Mouse (Mus musculus) forebrain, postnatal 0 days (tissue): Measurements from ENCODE around the gene Tmem230. TPM values are rescaled to one million over a fixed set of nuclear protein-coding genes. Genes with fewer than 3 reads are reported as not detected.

ENCODE experiments used
- ATAC-seq: fragments of 200-750 bp; cut with Nextera tagmentation; 2 replicates; pipeline ENCODE4 v1.8.0; 2017; ENCODE audit warnings: mild to moderate bottlenecking, moderate library complexity
- DNase-seq: peaks from one replicate; pipeline ENCODE4 v3.0.0-alpha.2; 2015
- H3K27ac ChIP-seq: fragments of 300-500 bp; sonication (generic); 2 replicates; pipeline ENCODE4 v1.5.1; 2014; ENCODE audit warnings: low read depth, mild to moderate bottlenecking, antibody characterized with exemption, low read length, moderate library complexity, mixed read lengths
- H3K27me3 ChIP-seq: fragments of 300-500 bp; sonication (generic); 2 replicates; pipeline ENCODE4 v1.6.1; 2014; ENCODE audit warnings: mild to moderate bottlenecking, low read length, mixed read lengths; ENCODE audit not compliant: insufficient read depth
- H3K36me3 ChIP-seq: fragments of 300-500 bp; sonication (generic); 2 replicates; pipeline ENCODE4 v1.6.1; 2014; ENCODE audit warnings: mild to moderate bottlenecking, moderate library complexity; ENCODE audit not compliant: insufficient read depth
- H3K4me1 ChIP-seq: fragments of 300-500 bp; sonication (generic); 2 replicates; pipeline ENCODE4 v1.6.1; 2014; ENCODE audit warnings: antibody characterized with exemption; ENCODE audit not compliant: insufficient read depth
- H3K4me2 ChIP-seq: fragments of 300-500 bp; sonication (generic); 2 replicates; pipeline ENCODE4 v1.6.1; 2014; ENCODE audit warnings: low read depth, mild to moderate bottlenecking, moderate library complexity
- H3K4me3 ChIP-seq: fragments of 300-500 bp; sonication (generic); 2 replicates; pipeline ENCODE4 v1.5.1; 2014; ENCODE audit warnings: low read depth, low read length, mixed read lengths
- H3K9ac ChIP-seq: fragments of 300-500 bp; sonication (generic); 2 replicates; pipeline ENCODE4 v1.6.1; 2014; ENCODE audit warnings: mild to moderate bottlenecking
- H3K9me3 ChIP-seq: fragments of 300-500 bp; sonication (generic); 2 replicates; pipeline ENCODE4 v1.6.1; 2016; ENCODE audit warnings: low read length
- CTCF ChIP-seq: sonication (generic); IDR thresholded peaks from 2 replicates; pipeline ENCODE4 v1.5.1; 2016; ENCODE audit warnings: antibody characterized with exemption, control low read depth, low read depth
- WGBS: fragments of 180-500 bp; shearing (Covaris S2); extraction: QIAGEN DNeasy Blood & Tissue Kit; methylation state at CpG from one replicate; pipeline ENCODE4 v1.1.7; 2014; 5-methylcytosine and 5-hydroxymethylcytosine counted together
- polyA plus RNA-seq: library from polyadenylated mRNA; unstranded; fragments of >200 nt; fragmentation: Nextera tagmentation; extraction: Ambion mirVana; gene quantifications from 2 replicates; pipeline ENCODE4 v1.2.1, GENCODE M21; 2015
- total RNA-seq: library from RNA; depleted of rRNA; stranded (reverse); fragments of >200 nt; gene quantifications from 2 replicates; pipeline ENCODE4 v1.2.3, GENCODE M21; 2014

Gene Tmem230
- total and polyA plus RNA-seq, 2 experiments from 2014 or later = 47.0 to 47.1 TPM

DNA sequence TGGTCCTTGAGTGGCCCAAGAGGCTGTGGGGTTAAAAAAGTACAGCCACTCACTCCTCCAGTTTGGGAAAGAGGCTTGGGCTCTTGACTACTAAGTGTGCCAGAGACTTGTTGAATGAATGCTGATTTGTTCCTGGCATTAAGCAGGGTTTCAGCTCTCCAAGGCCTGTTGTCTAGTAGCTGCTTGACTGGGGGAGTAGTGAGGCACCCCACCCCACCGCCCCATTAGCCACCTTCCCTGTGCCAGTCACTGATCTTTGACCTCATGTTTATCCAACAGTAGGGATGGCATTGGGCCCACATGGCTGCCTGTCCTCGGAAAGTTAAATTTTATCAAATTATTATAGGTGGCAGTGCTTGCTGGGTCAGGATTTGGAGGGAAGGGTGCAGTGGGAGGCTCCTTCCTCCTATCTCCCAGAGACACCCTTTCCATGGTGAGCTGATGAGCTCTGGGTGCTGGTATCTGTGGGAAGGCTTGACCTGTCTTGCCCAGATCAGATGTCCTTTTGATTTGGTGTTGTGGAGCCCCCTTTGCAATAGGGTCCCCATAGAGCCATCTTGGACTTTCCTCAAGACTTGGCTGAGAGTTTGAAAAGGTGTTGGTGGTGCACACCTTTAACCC is 22.8 kb upstream of the Tmem230 start:
- WGBS = 80% methylated on average over 2 of the region's 2 CpGs
- Histone ChIP-seq H3K9me3 (no peaks in the 10 kb centered on the region), H3K4me1 (no peaks in the 10 kb centered on the region), H3K36me3 (no peaks in the 10 kb centered on the region), H3K27me3 (no peaks in the 10 kb centered on the region), H3K4me2 (no peak overlapping the region), H3K4me3 (no peak overlapping the region), H3K27ac (no peak overlapping the region), H3K9ac (no peak overlapping the region)
- ATAC-seq = peak; percentile 25; the same call in 1 of the 2 replicates
- no peak for TF ChIP-seq CTCF
- DNase-seq = no peak

DNA sequence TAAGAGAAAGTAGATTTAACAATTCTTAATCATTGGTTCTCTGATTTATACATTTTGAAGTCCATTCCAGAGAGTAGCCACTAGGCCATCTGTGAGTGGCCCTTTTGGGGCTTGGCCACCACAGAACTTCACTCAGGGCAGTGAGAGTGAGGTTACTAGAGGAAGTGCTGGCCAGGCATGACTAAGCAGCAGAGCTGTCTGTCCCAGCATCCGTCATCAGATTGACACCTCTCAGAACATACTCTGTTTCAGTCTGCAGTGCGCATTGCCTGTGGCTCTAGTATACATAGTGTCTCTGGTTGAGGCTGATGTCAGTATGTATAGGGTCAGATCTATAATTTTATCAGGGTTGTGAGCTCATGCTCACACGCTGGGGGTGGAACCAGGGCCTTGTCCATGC is 21.6 kb upstream of the Tmem230 start:
- 88% methylated on average over 3 of the region's 3 CpGs for WGBS
- ATAC-seq (no peak), DNase-seq (no peak)
- no peak overlapping the region for H3K4me2 ChIP-seq
- TF ChIP-seq CTCF = no peak
- peaks cover 9% of the 10 kb centered on the region for H3K4me1 ChIP-seq
- no peak overlapping the region for H3K27ac ChIP-seq
- H3K9me3 ChIP-seq = no peaks in the 10 kb centered on the region
- no peak overlapping the region for H3K9ac ChIP-seq
- no peaks in the 10 kb centered on the region for H3K27me3 ChIP-seq
- no peak overlapping the region for H3K4me3 ChIP-seq
- H3K36me3 ChIP-seq = no peaks in the 10 kb centered on the region

DNA sequence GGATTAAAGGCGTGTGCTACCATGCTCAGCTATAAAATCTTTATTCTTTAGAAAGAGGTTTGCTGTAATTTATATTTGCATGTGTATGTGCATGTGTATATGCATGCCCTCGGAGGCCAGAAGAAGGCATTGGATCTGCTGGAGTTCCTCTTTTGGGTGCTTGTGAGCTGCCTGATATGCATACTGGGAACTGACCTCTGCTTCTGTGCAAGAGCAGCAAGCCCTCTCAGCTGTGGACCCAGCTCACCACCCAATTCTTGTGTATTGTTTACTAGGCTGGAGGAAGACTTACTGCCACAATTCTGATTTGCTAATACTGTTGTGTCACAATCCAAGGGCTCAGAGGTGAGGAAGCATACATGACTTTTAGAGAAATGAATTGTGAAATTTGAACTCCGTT is 18.5 kb upstream of the Tmem230 start:
- Histone ChIP-seq H3K27me3 (no peaks in the 10 kb centered on the region), H3K9me3 (no peaks in the 10 kb centered on the region), H3K4me2 (no peak overlapping the region), H3K4me3 (no peak overlapping the region), H3K9ac (no peak overlapping the region), H3K4me1 (peaks cover 12% of the 10 kb centered on the region), H3K27ac (no peak overlapping the region), H3K36me3 (no peaks in the 10 kb centered on the region)
- WGBS = 94% methylated on average over 3 of the region's 3 CpGs
- DNase-seq (no peak), ATAC-seq (no peak)
- TF ChIP-seq CTCF = no peak

DNA sequence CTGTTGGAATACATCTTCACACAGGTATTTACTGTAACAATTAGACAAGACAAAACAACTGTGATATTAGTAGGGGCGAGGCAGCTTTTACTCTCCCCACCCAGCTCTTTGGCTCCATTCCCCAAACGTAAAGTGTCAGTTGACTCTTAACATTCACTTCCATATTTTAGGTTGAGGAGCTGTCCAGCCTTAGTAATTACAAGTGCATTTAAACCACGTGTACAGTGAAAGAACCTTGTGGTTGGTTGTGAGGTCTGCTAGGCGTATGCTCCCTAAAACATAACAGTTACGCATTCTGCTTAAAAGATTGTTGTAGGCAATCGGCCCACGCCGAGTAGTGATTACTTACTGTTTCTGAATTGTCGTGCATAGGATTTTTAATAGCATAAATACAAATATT is 17.6 kb upstream of the Tmem230 start:
- H3K36me3 ChIP-seq = no peaks in the 10 kb centered on the region
- no peaks in the 10 kb centered on the region for H3K9me3 ChIP-seq
- H3K27ac ChIP-seq = no peak overlapping the region
- H3K9ac ChIP-seq = no peak overlapping the region
- ATAC-seq (no peak), DNase-seq (no peak)
- no peak for TF ChIP-seq CTCF
- H3K27me3 ChIP-seq = no peaks in the 10 kb centered on the region
- 90% methylated on average over 9 of the region's 9 CpGs for WGBS
- peaks cover 12% of the 10 kb centered on the region for H3K4me1 ChIP-seq
- no peak overlapping the region for H3K4me3 ChIP-seq
- H3K4me2 ChIP-seq = no peak overlapping the region; the same call in 1 of the 2 replicates

DNA sequence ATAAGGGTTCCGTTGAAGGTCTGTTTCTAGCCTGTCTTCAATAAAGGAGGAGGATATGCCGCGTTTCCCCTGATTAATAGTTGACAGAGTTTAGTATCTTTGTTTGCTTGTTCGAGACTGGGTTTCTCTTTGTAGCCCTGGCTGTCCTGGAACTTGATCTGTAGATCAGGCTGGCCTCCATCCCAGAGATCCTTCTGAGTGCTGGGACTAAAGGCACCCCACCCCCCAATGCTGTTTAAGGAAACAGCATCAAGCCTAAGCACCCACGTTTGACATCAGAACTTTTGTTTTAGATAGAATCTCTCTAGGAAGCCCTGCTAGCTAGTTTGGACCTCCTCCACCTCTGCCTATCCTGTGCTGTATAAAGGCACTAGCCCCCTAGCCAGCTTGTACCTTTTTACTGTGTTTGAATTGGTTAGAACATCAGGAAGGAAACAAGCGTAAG is 16.7 kb upstream of the Tmem230 start:
- Histone ChIP-seq H3K4me3 (peak overlapping the region; percentile 61), H3K27ac (no peak overlapping the region), H3K9ac (peak overlapping the region; percentile 69), H3K9me3 (no peaks in the 10 kb centered on the region), H3K4me1 (peaks cover 12% of the 10 kb centered on the region), H3K27me3 (no peaks in the 10 kb centered on the region), H3K4me2 (peak overlapping the region; percentile 63), H3K36me3 (no peaks in the 10 kb centered on the region)
- DNase-seq (no peak), ATAC-seq (no peak)
- TF ChIP-seq CTCF = no peak
- WGBS = 16% methylated on average over 6 of the region's 6 CpGs

DNA sequence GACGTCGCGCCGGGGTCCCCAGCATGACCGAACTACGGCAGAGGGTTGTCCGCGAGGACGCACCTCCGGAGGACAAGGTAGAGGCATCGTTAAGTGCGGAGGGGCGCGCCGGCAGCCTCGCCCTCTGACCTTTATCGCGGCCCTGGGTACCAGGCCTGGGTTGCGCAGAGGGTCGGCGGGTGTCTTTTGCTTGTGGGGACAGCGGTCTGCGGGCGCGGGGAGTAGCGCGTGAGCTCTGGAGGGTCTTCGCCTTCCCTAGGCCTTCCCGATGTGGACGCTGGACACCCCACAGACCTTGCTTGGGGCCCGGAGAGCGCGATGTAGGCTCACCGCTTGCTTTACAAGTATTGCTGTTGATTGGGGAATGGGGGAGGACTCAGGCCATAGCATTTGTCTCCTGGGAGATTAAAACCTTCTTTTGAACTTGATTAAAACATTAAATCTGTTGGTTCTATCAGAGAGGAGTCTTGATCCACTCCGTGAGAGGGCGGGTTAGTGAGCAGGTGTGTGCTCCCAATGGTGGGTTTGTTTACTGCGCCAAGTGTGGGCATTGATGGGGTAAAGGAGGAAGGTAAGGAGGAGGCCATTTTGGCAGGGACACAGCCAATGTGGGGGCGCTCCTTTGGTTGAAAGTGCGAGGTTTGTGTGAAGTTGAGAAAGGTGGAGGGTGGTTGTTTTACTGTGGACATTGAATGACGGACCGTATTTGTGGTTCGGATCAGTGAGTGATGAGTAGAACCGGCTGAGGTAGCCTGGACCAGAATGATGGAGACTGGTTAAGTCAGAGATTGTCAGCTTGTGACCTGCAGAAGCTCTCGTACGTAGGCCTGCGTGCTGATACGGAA is 16.0 kb upstream of the Tmem230 start:
- Histone ChIP-seq H3K4me3 (peak overlapping the region; percentile 61), H3K9me3 (no peaks in the 10 kb centered on the region), H3K36me3 (no peaks in the 10 kb centered on the region), H3K4me1 (peaks cover 12% of the 10 kb centered on the region), H3K9ac (peak overlapping the region; percentile 69), H3K4me2 (peak overlapping the region; percentile 63), H3K27me3 (no peaks in the 10 kb centered on the region), H3K27ac (peak overlapping the region; percentile 79)
- DNase-seq = peak; percentile 49
- 6% methylated on average over 47 of the region's 47 CpGs for WGBS
- peak; percentile 8; the same call in 1 of the 2 replicates for ATAC-seq
- TF ChIP-seq CTCF = no peak

DNA sequence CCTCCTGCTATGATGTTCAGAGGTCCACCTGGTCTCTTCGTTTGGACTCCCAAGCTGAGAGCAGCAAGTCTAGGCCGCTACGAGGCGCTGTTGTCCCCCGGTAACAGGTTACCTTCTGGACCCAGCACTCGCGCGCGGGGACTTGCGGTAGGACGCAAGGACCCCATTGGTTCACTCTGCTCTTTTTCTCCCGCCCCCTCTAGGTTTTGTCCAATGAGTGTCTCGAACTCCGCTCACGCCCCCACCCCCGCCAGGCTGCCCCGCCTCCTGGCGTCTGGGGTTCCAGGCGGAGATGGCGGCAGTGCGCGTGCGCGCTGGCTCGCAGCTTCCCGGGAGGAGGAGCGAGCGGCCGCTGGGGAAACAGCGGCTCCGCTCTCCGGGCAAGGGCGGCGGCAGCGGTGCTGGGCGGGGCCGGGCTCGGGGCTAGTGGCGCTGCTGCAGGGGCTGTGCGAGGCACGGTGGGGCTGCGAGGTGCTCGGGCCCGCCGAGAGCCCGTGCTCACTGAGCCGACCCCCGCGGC is 15.3 kb upstream of the Tmem230 start, which contains the start of gene Cds2:
Gene Cds2, plus strand, starts transcription at position 270 of the 520 bp plus-strand sequence.
- Histone ChIP-seq H3K27me3 (no peaks in the 10 kb centered on the region), H3K4me1 (peaks cover 12% of the 10 kb centered on the region), H3K4me3 (peak within 1 kb of the TSS; percentile 61), H3K4me2 (peak within 1 kb of the TSS; percentile 63), H3K27ac (peak within 1 kb of the TSS; percentile 79), H3K9ac (peak within 1 kb of the TSS; percentile 69), H3K36me3 (no peaks in the 10 kb centered on the region), H3K9me3 (no peaks in the 10 kb centered on the region)
- peak; percentile 99 for ATAC-seq
- peak; percentile 99 for DNase-seq
- 5% methylated on average over 49 of the region's 49 CpGs for WGBS
- peak; percentile 89 for TF ChIP-seq CTCF
